ENCODE assay signal across 8 mouse cellular contexts in genomic region chr13:107022266-107023171, GRCm38 (mm10). TPM values are rescaled to one million over a fixed set of nuclear protein-coding genes. Genes with fewer than 3 reads are reported as not detected.
DNase-seq lines count a peak whose midpoint lies in the region; ATAC-seq lines count a peak whose summit lies in the region.

No protein-coding gene starts in this region.

- ATAC-seq in hindbrain, embryonic 16.5 days, result peak; percentile 94
- ATAC-seq in megakaryocyte, adult 5-6 weeks (ENCODE audit: poor library complexity, severe bottlenecking), result peak; percentile 69

- no peaks in the 10 kb centered on the region for H3K9me3 ChIP-seq in hindbrain, embryonic 16.5 days (ENCODE audit: control insufficient read depth, low read length)

- peak overlapping the region; percentile 98 for H3K27ac ChIP-seq in hindbrain, embryonic 16.5 days (ENCODE audit: low read depth, low read length)

- 2% methylated on average over 44 of the region's 97 CpGs for WGBS in hindbrain, embryonic 16.5 days

- peak; percentile 86 for DNase-seq in ZHBTc4 (ENCODE audit: low read depth, low spot score)
- peak; percentile 70 to 83 for DNase-seq in cerebellum, postnatal 36 days
- peak; percentile 62 for DNase-seq in gastrocnemius, adult 18-20 months (ENCODE audit: low spot score)
- peak; percentile 37 to 71 for DNase-seq in left cerebral cortex, adult 8-10 months (ENCODE audit: low spot score in 2 of 2)
- DNase-seq in right cerebral cortex, adult 2 months (ENCODE audit: low spot score in 2 of 2), result peak; percentile 50 to 52
- peak; percentile 74 for DNase-seq in urinary bladder, postnatal 25 days (ENCODE audit: low spot score)

- peak overlapping the region; percentile 78 for H3K4me2 ChIP-seq in hindbrain, embryonic 16.5 days (ENCODE audit: low read length)

- H3K4me3 ChIP-seq in hindbrain, embryonic 16.5 days (ENCODE audit: low read length), result peak overlapping the region; percentile 95

- H3K36me3 ChIP-seq in hindbrain, embryonic 16.5 days (ENCODE audit: control insufficient read depth, insufficient read depth, low read length), result no peaks in the 10 kb centered on the region

- peaks cover 19% of the 10 kb centered on the region for H3K4me1 ChIP-seq in hindbrain, embryonic 16.5 days (ENCODE audit: control insufficient read depth, insufficient read depth, low read depth, low read length)

- no peaks in the 10 kb centered on the region for H3K27me3 ChIP-seq in hindbrain, embryonic 16.5 days (replicated peaks; ENCODE audit: control insufficient read depth, insufficient read depth, low read length)

- H3K9ac ChIP-seq in hindbrain, embryonic 16.5 days (ENCODE audit: low read depth, low read length), result peak overlapping the region; percentile 91

RNA-seq across cellular contexts. Expression of gene Kif2a, which starts 0.6 kb away (rescaled TPM):
- total RNA-seq in gastrocnemius, adult 18-20 months (2021), result 10 to 100 TPM; 29.2 to 33.3 TPM
- 37.2 and 45.7 TPM in 2 replicates for polyA plus RNA-seq in hindbrain, embryonic 16.5 days (2015; fragmentation: Nextera tagmentation; extraction: Ambion mirVana)
- total RNA-seq in left cerebral cortex, adult 8-10 months (2022), result 10 to 100 TPM; 77.4 to 94.3 (median 88.1) TPM
- 49.5 and 80.4 TPM in 2 replicates for total RNA-seq in megakaryocyte, adult 5-6 weeks (2015)
- total RNA-seq in megakaryocyte, adult 5-6 weeks (2017), result 20.9 and 28.7 TPM in 2 replicates

Comparison
In these comparisons a context has a peak if more than half of its experiments do, and no peak if none do; other contexts are left out.
1. Peak in every context shown above with its lines: DNase-seq, ATAC-seq, H3K4me3 ChIP-seq and H3K27ac ChIP-seq.